Mouse (Mus musculus) E14TG2a.4 (cell line): Measurements from ENCODE around the gene Slc16a3.
A peak's percentile ranks its signal among the peaks of the same experiment; 100 is the strongest.

ENCODE experiments used
- H3K27me3 ChIP-seq: 2 replicates; pipeline ENCODE4 v1.6.1; 2014; ENCODE audit warnings: low read length, control low read depth; ENCODE audit not compliant: insufficient read depth
- H3K36me3 ChIP-seq: 2 replicates; pipeline ENCODE4 v1.6.1; 2014; ENCODE audit warnings: low read length, control low read depth; ENCODE audit not compliant: insufficient read depth
- H3K4me1 ChIP-seq: replicated peaks from 2 replicates; pipeline ENCODE4 v1.6.1; 2014; ENCODE audit warnings: low read depth, low read length, control low read depth
- H3K4me3 ChIP-seq: replicated peaks from 2 replicates; pipeline ENCODE4 v1.5.1; 2014; ENCODE audit warnings: mild to moderate bottlenecking, low read length
- H3K9me3 ChIP-seq: 2 replicates; pipeline ENCODE4 v1.6.1; 2014; ENCODE audit warnings: low read length, control low read depth
- CTCF ChIP-seq: conservative IDR thresholded peaks from 2 replicates; pipeline ENCODE4 v1.5.1; 2014; ENCODE audit warnings: low read length
- NANOG ChIP-seq: IDR thresholded peaks from 2 replicates; pipeline ENCODE4 v1.6.1; 2014; ENCODE audit warnings: borderline replicate concordance, low read length, mixed read lengths
- POU5F1 ChIP-seq: IDR thresholded peaks from 2 replicates; pipeline ENCODE4 v1.6.1; 2014; ENCODE audit warnings: low read length, borderline replicate concordance

Gene Slc16a3

GRCm38 (mm10) chr11:120916477-120916876, 31.8 kb upstream of the Slc16a3 start:
- Histone ChIP-seq H3K9me3 (peaks cover 7% of the 10 kb centered on the region), H3K4me3 (no peak overlapping the region), H3K27me3 (no peaks in the 10 kb centered on the region), H3K36me3 (peaks cover 60% of the 10 kb centered on the region), H3K4me1 (peaks cover 11% of the 10 kb centered on the region)
- TF ChIP-seq CTCF (no peak), POU5F1 (no peak), NANOG (no peak)

- no peak for TF ChIP-seq CTCF
- TF ChIP-seq NANOG, result no peak
- no peak for TF ChIP-seq POU5F1
These were observed 30.5 kb upstream of the Slc16a3 start for GRCm38 (mm10) chr11:120917756-120918155.

GRCm38 (mm10) chr11:120922528-120922927, 25.8 kb upstream of the Slc16a3 start:
- Histone ChIP-seq H3K4me3 (no peak overlapping the region), H3K4me1 (peaks cover 8% of the 10 kb centered on the region), H3K9me3 (no peaks in the 10 kb centered on the region), H3K27me3 (no peaks in the 10 kb centered on the region), H3K36me3 (peaks cover 63% of the 10 kb centered on the region)
- TF ChIP-seq NANOG (no peak), POU5F1 (no peak), CTCF (no peak)

More at GRCm38 (mm10) chr11:120917756-120918155, 30.5 kb upstream of the Slc16a3 start:
- H3K27me3 ChIP-seq, result no peaks in the 10 kb centered on the region
- peaks cover 7% of the 10 kb centered on the region for H3K9me3 ChIP-seq
- H3K4me1 ChIP-seq, result peaks cover 14% of the 10 kb centered on the region
- H3K36me3 ChIP-seq, result peaks cover 66% of the 10 kb centered on the region
- H3K4me3 ChIP-seq, result no peak overlapping the region

- Histone ChIP-seq H3K27me3 (no peaks in the 10 kb centered on the region), H3K4me1 (peaks cover 11% of the 10 kb centered on the region), H3K9me3 (no peaks in the 10 kb centered on the region), H3K4me3 (no peak overlapping the region), H3K36me3 (peaks cover 32% of the 10 kb centered on the region)
- no peak for TF ChIP-seq POU5F1
- TF ChIP-seq CTCF, result no peak
- TF ChIP-seq NANOG, result no peak
These were observed 19.8 kb upstream of the Slc16a3 start for GRCm38 (mm10) chr11:120928468-120928867.

GRCm38 (mm10) chr11:120931479-120931878, 16.8 kb upstream of the Slc16a3 start:
- no peak for TF ChIP-seq POU5F1
- no peak for TF ChIP-seq CTCF
- TF ChIP-seq NANOG, result no peak
- no peak overlapping the region for H3K4me3 ChIP-seq
- H3K36me3 ChIP-seq, result peaks cover 10% of the 10 kb centered on the region
- peaks cover 12% of the 10 kb centered on the region for H3K4me1 ChIP-seq
- no peaks in the 10 kb centered on the region for H3K27me3 ChIP-seq
- H3K9me3 ChIP-seq, result peaks cover 4% of the 10 kb centered on the region; the same call in 1 of the 2 replicates

GRCm38 (mm10) chr11:120932564-120933398, 15.5 kb upstream of the Slc16a3 start, which contains the start of gene Ccdc57:
Gene Ccdc57, minus strand, starts transcription at chr11:120932872.
- Histone ChIP-seq H3K36me3 (peaks cover 9% of the 10 kb centered on the region), H3K4me1 (peaks cover 12% of the 10 kb centered on the region), H3K4me3 (peak within 1 kb of the TSS; percentile 88), H3K9me3 (peaks cover 9% of the 10 kb centered on the region; the same call in 1 of the 2 replicates), H3K27me3 (no peaks in the 10 kb centered on the region)
- TF ChIP-seq NANOG, result no peak
- 0 out of 2 replicates have a peak, but pooled peaks have one; percentile 51 for TF ChIP-seq POU5F1

GRCm38 (mm10) chr11:120937976-120938375, 10.3 kb upstream of the Slc16a3 start:
- peaks cover 24% of the 10 kb centered on the region for H3K4me1 ChIP-seq
- no peak for TF ChIP-seq CTCF
- H3K27me3 ChIP-seq, result no peaks in the 10 kb centered on the region
- peaks cover 9% of the 10 kb centered on the region; the same call in 1 of the 2 replicates for H3K9me3 ChIP-seq
- H3K4me3 ChIP-seq, result no peak overlapping the region
- no peaks in the 10 kb centered on the region for H3K36me3 ChIP-seq

- H3K4me3 ChIP-seq, result no peak overlapping the region
- TF ChIP-seq NANOG, result no peak
- TF ChIP-seq CTCF, result no peak
- TF ChIP-seq POU5F1, result no peak
- peaks cover 22% of the 10 kb centered on the region for H3K4me1 ChIP-seq
- H3K27me3 ChIP-seq, result no peaks in the 10 kb centered on the region
- no peaks in the 10 kb centered on the region for H3K36me3 ChIP-seq
- H3K9me3 ChIP-seq, result peaks cover 9% of the 10 kb centered on the region; the same call in 1 of the 2 replicates
These were observed 9.5 kb upstream of the Slc16a3 start for GRCm38 (mm10) chr11:120938795-120939194.
